Mouse (Mus musculus): ENCODE measurements around the gene Hmcn2.

The Hmcn2 gene

GRCm38 (mm10) chr2:31455418-31455817, 141.2 kb downstream of the Hmcn2 start:
- DNase-seq (ENCODE audit: low read depth, low spot score), result no peak

DNA sequence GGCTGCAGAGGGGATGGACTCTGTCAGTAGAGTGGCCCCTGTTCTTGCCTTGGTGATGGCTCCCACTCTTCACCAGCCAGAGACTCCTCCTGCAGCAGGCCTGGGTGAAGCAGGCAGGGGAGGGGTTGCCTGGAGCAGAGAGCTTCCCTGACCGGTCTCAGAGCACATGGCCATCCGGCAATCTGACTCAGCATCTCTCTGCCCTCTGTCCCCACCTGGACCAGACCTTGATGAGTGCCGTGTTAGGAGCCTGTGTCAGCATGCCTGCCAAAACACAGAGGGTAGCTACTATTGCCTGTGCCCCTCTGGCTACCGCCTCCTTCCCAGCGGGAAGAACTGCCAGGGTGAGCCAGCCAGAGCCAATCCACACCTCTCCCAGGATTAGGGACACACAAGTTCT, 144.2 kb downstream of the Hmcn2 start:
- DNase-seq (ENCODE audit: low read depth, low spot score), result no peak

- no peak for DNase-seq (ENCODE audit: low read depth, low spot score)
Measured at GRCm38 (mm10) chr2:31458989-31459936, 145.0 kb downstream of the Hmcn2 start.

- DNase-seq (ENCODE audit: low read depth, low spot score), result no peak
Measured at GRCm38 (mm10) chr2:31460025-31460571, 145.9 kb downstream of the Hmcn2 start.

GRCm38 (mm10) chr2:31460920-31461319, 146.7 kb downstream of the Hmcn2 start:
- no peak for DNase-seq (ENCODE audit: low read depth, low spot score)

- DNase-seq (ENCODE audit: low read depth, low spot score), result no peak
Measured at GRCm38 (mm10) chr2:31462051-31462450, 147.8 kb downstream of the Hmcn2 start.

- DNase-seq (ENCODE audit: low read depth, low spot score), result no peak
Measured at GRCm38 (mm10) chr2:31463253-31463652, 149.0 kb downstream of the Hmcn2 start.

- DNase-seq (ENCODE audit: low read depth, low spot score), result no peak
Measured at GRCm38 (mm10) chr2:31463696-31464528, 149.7 kb downstream of the Hmcn2 start.

DNA sequence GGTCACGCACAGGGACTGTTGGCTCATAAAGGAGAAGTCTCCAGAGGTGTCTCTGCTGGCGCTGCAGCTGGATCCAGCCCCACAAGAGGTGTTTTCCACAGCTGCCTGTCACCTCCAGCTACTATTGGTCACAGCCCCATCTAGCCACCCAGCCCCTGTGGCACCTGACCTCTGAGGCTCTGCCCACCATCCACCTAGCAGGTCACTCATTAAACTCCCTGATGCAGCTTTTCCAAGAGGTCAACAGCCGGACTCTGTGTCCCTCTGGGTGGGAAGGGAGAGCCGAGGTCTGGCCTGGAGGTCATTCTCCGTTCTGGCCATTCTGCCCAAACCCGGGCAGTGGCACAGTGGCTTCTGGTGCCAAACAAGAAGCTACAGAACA, 150.3 kb downstream of the Hmcn2 start:
- no peak for DNase-seq (ENCODE audit: low read depth, low spot score)

GRCm38 (mm10) chr2:31467457-31467856, 153.2 kb downstream of the Hmcn2 start:
- DNase-seq (ENCODE audit: low read depth, low spot score), result no peak

- DNase-seq (ENCODE audit: low read depth, low spot score), result no peak
Measured at GRCm38 (mm10) chr2:31468857-31469256, 154.6 kb downstream of the Hmcn2 start.

- no peak for DNase-seq (ENCODE audit: low read depth, low spot score)
Measured at GRCm38 (mm10) chr2:31469480-31469879, 155.3 kb downstream of the Hmcn2 start.

- no peak for DNase-seq (ENCODE audit: low read depth, low spot score)
Measured at GRCm38 (mm10) chr2:31469931-31470682, 155.9 kb downstream of the Hmcn2 start, which contains the start of gene Ass1. Gene Ass1, plus strand, starts transcription at chr2:31470207.

DNA sequence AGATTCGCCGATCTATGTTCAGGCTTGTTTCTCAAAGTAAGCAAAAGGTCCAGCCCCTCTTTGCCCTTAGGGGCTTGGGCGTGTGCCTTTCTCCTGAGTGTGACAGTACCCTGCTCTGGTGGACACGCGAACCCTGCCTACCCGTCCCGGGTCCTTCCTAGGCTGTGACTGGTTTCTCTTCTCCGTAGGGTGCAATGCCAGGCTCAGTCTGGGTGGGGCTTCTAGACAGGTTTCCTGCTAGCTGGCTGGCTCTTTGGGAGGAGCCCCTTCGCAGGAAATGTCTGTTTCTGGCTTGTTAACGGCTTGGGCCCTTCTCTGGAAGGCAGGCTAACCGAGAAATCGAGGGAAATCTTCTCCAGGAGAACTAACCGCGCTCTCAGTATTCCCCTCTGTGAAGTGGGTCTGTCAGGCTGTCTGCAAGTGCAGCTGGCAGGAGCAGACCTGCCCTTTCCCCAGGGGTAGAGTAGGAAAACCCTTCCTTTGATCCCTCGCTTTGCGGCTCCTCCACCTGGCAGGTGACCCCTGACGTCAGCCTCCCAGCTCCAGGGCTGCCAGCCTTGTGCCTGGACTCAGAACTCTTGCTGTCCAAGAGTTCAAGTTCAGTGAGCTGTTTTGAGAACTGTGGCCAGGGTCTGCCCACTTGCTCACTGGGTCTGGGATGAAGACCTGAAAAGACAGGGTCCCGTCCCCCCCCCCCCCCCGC, 156.6 kb downstream of the Hmcn2 start:
- DNase-seq (ENCODE audit: low read depth, low spot score), result no peak

DNA sequence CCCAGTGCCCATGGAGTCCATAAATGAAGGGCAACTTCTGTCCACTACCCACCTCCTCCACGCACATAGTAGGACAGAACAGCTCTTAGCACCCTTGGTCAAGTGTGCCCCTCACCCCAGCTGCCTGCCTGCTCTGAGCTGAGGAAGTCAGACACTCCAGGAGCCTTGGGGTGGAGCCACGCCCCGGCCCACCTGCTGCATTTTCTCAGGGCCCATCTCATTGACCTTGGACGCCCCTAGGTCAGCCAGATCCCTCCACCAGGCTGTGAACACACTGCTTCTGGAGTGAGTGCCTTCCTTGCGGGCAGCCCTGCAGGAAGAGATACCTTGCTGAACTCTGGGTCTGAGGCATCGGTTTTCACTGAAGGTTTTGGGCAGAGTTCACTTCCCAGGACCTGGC, 157.4 kb downstream of the Hmcn2 start:
- DNase-seq (ENCODE audit: low read depth, low spot score), result no peak

- no peak for DNase-seq (ENCODE audit: low read depth, low spot score)
Measured at GRCm38 (mm10) chr2:31472406-31473065, 158.3 kb downstream of the Hmcn2 start.

DNA sequence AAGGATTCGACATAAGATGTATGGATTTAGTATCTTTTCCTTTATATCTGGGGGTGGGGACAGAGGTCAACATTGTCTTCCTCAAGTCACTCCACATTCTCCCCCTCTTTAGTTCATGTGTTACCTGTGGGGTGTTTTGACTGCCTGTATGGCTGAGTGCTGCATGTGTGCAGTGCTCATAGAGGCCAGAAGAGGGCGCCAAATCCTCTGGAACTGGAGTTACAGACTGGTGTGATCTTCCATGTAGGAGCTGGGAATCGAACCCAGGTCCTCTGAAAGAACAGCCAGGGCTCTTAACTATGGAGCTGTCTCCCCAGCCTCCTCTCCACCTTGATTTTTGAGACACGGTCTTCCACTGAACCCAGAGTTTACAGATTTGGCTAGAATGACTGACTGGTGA, 159.7 kb downstream of the Hmcn2 start:
- DNase-seq (ENCODE audit: low read depth, low spot score), result no peak

- no peak for DNase-seq (ENCODE audit: low read depth, low spot score)
Measured at GRCm38 (mm10) chr2:31474686-31475085, 160.5 kb downstream of the Hmcn2 start.

- DNase-seq (ENCODE audit: low read depth, low spot score), result no peak
Measured at GRCm38 (mm10) chr2:31476107-31476820, 162.0 kb downstream of the Hmcn2 start.

All from brain, embryonic 18.5 days (tissue).